Mouse (Mus musculus): Measurements from ENCODE around the gene Plek. TPM values are rescaled to one million over a fixed set of nuclear protein-coding genes. Genes with fewer than 3 reads are reported as not detected.

The Plek gene
- total and polyA plus RNA-seq, 3 experiments = 166 to 354 (median 223) TPM

- H3K4me3 ChIP-seq (replicated peaks in 1 of 3; ENCODE audit: low read depth in 2 of 3, low read length in 2 of 3, poor library complexity in 1 of 3) = no peak overlapping the region
- peak overlapping the region; percentile 99 for H3K4me2 ChIP-seq (ENCODE audit: insufficient read depth, low read depth, poor library complexity, severe bottlenecking)
- H3K27ac ChIP-seq (ENCODE audit: insufficient read depth, low read depth) = peak overlapping the region; percentile 85
- no peak for DNase-seq (ENCODE audit: extremely low read depth)
- H3K36me3 ChIP-seq (replicated peaks in 1 of 2; ENCODE audit: control insufficient read depth in 1 of 2, insufficient read depth in 1 of 2, low read length in 1 of 2) = peaks cover 37 to 60% of the 10 kb centered on the region in 2 experiments
- peaks cover 22 to 93% of the 10 kb centered on the region in 2 experiments for H3K4me1 ChIP-seq (ENCODE audit: control insufficient read depth in 1 of 2, insufficient read depth in 2 of 2)
- in situ Hi-C loops (cut with MboI; ENCODE audit: low pct_ligation_motif_present, low pct_unique_long_range_greater_than_20kb, low sequenced_read_pairs) (no loop called here), dilution Hi-C loops (cut with MboI; ENCODE audit: extremely low pct_ligation_motif_present, extremely low pct_unique_long_range_greater_than_20kb, low sequenced_read_pairs) (no loop called here)
- peak overlapping the region; percentile 73 for H3K9ac ChIP-seq (ENCODE audit: insufficient read depth, low read depth)
- peaks cover 84% of the 10 kb centered on the region for H3K79me2 ChIP-seq (replicated peaks; ENCODE audit: control insufficient read depth, extremely low read depth, insufficient read depth, poor library complexity, severe bottlenecking)
- H3K9me3 ChIP-seq (replicated peaks; ENCODE audit: low read length) = no peaks in the 10 kb centered on the region
- TF ChIP-seq TBP (conservative IDR thresholded peaks at IDR 0.05; ENCODE audit: low read depth, low read length) (no peak), NELFE (IDR thresholded peaks at IDR 0.05; ENCODE audit: low read depth, low read length) (no peak), RCOR1 (conservative IDR thresholded peaks at IDR 0.05; ENCODE audit: low read depth, low read length) (no peak), MYC (IDR thresholded peaks at IDR 0.05; ENCODE audit: low read depth, low read length) (no peak), BHLHE40 (IDR thresholded peaks at IDR 0.05; ENCODE audit: low read depth, low read length) (no peak), CHD2 (IDR thresholded peaks at IDR 0.05; ENCODE audit: low read length) (no peak), JUN (IDR thresholded peaks at IDR 0.05; ENCODE audit: insufficient read depth, low read depth, low read length) (no peak), ZKSCAN1 (IDR thresholded peaks at IDR 0.05; ENCODE audit: borderline replicate concordance, low read depth, low read length) (no peak), POLR2A (IDR thresholded peaks at IDR 0.05; ENCODE audit: low read depth, low read length) (no peak), SMC3 (IDR thresholded peaks at IDR 0.05; ENCODE audit: low read depth, low read length) (no peak), RAD21 (IDR thresholded peaks at IDR 0.05; ENCODE audit: low read depth, low read length) (no peak)
- no peaks in the 10 kb centered on the region for H3K27me3 ChIP-seq (replicated peaks)
These were observed 52.8 kb downstream of the Plek start for GRCm38 (mm10) chr11:16999387-16999786.

GRCm38 (mm10) chr11:16997465-16997864, 54.7 kb downstream of the Plek start:
- TF ChIP-seq ETS1 (conservative IDR thresholded peaks at IDR 0.05; ENCODE audit: low read depth, low read length) = 0 out of 2 replicates have a peak, but pooled peaks have one; percentile 17
- no peak for TF ChIP-seq KAT2A (IDR thresholded peaks at IDR 0.05; ENCODE audit: insufficient replicate concordance, low read length)
- peak; percentile 72; the same call in 1 of the 2 replicates for TF ChIP-seq MEF2A (IDR thresholded peaks at IDR 0.05; ENCODE audit: borderline replicate concordance, low read depth, low read length)
- TF ChIP-seq ZMIZ1 (IDR thresholded peaks at IDR 0.05; ENCODE audit: low read depth, low read length) = no peak
- H3K27ac ChIP-seq (ENCODE audit: insufficient read depth, low read depth) = no peak overlapping the region
- peaks cover 21 to 81% of the 10 kb centered on the region in 2 experiments for H3K4me1 ChIP-seq (ENCODE audit: control insufficient read depth in 1 of 2, insufficient read depth in 2 of 2)
- peaks cover 70% of the 10 kb centered on the region for H3K79me2 ChIP-seq (replicated peaks; ENCODE audit: control insufficient read depth, extremely low read depth, insufficient read depth, poor library complexity, severe bottlenecking)
- dilution Hi-C loops (cut with MboI; ENCODE audit: extremely low pct_ligation_motif_present, extremely low pct_unique_long_range_greater_than_20kb, low sequenced_read_pairs) (no loop called here), in situ Hi-C loops (cut with MboI; ENCODE audit: low pct_ligation_motif_present, low pct_unique_long_range_greater_than_20kb, low sequenced_read_pairs) (no loop called here)
- H3K36me3 ChIP-seq (replicated peaks in 1 of 2; ENCODE audit: control insufficient read depth in 1 of 2, insufficient read depth in 1 of 2, low read length in 1 of 2) = peaks cover 47 to 70% of the 10 kb centered on the region in 2 experiments
- no peak for DNase-seq (ENCODE audit: extremely low read depth)
- no peak overlapping the region for H3K4me3 ChIP-seq (replicated peaks in 1 of 3; ENCODE audit: low read depth in 2 of 3, low read length in 2 of 3, poor library complexity in 1 of 3)
- peak overlapping the region; percentile 53; the same call in 1 of the 2 replicates for H3K4me2 ChIP-seq (ENCODE audit: insufficient read depth, low read depth, poor library complexity, severe bottlenecking)
- H3K9ac ChIP-seq (ENCODE audit: insufficient read depth, low read depth) = peak overlapping the region; percentile 24; the same call in 1 of the 2 replicates
- no peaks in the 10 kb centered on the region for H3K9me3 ChIP-seq (replicated peaks; ENCODE audit: low read length)
- no peaks in the 10 kb centered on the region for H3K27me3 ChIP-seq (replicated peaks)

Data from CH12.LX (cell line).